Mouse (Mus musculus): ENCODE data around the gene Traf2. TPM values are rescaled to one million over a fixed set of nuclear protein-coding genes. Genes with fewer than 3 reads are reported as not detected.
"Not testable (repeated sequence)": the region's sequence is repeated elsewhere in the genome, so short reads cannot be mapped to it uniquely, and the experiment has no call there.

The Traf2 gene
- polyA plus RNA-seq, 1 experiment from 2014 or later: 18.9 TPM

DNA sequence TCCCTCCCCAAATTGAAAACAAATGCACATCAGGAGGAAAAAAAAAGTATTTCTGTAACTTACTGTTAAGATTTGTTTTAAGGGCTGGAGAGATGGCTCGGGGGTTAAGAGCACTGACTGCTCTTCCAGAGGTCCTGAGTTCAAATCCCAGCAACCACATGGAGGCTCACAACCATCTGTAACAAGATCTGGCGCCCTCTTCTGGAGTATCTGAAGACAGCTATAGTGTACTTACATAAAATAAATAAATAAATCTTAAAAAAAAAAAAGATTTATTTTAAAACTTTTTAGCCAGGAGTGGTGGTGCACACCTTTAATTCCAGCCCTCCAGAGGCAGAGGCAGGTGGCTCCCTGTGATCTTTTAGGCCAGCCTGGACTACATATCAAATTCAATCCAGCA lies 8.7 kb upstream of the Traf2 start:
- not testable (repeated sequence) for H3K27ac ChIP-seq; H3K4me3 ChIP-seq; H3K9me3 ChIP-seq; H3K36me3 ChIP-seq (replicated peaks); H3K27me3 ChIP-seq (replicated peaks); H3K4me2 ChIP-seq; ATAC-seq (replicated peaks); H3K9ac ChIP-seq
- peaks cover 25% of the 10 kb centered on the region for H3K4me1 ChIP-seq
- 48% methylated on average over 2 of the region's 2 CpGs for WGBS

- not testable (repeated sequence) for H3K27ac ChIP-seq; H3K4me2 ChIP-seq; ATAC-seq (replicated peaks); H3K9me3 ChIP-seq; H3K36me3 ChIP-seq (replicated peaks); H3K4me3 ChIP-seq; H3K9ac ChIP-seq; H3K27me3 ChIP-seq (replicated peaks)
- H3K4me1 ChIP-seq: peaks cover 12% of the 10 kb centered on the region
- 88% methylated on average over 4 of the region's 4 CpGs for WGBS
Observed at GRCm38 (mm10) chr2:25553171-25553786, 6.5 kb upstream of the Traf2 start.

DNA sequence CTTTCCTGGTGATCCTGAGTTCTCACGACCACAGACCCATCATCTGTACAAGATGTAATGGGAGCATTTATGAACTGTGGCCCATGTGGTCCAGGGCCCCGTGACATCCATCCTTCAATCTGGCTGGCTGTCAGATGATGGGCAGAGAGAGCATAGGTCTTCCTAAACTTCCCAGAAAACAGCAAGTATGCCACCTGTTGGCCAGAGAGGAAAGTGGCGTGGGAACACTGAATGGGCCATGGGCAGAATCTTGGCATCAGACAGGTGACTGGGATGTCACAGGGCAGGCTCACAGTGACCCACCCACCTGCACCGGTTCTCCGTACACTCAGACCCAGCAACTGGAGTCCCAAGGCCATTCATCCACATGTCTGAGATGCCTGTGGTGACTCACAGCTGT lies 4.4 kb upstream of the Traf2 start:
- 40% methylated on average over 5 of the region's 5 CpGs for WGBS
- H3K4me1 ChIP-seq: peaks cover 5% of the 10 kb centered on the region
- no peaks in the 10 kb centered on the region for H3K36me3 ChIP-seq (replicated peaks)

DNA sequence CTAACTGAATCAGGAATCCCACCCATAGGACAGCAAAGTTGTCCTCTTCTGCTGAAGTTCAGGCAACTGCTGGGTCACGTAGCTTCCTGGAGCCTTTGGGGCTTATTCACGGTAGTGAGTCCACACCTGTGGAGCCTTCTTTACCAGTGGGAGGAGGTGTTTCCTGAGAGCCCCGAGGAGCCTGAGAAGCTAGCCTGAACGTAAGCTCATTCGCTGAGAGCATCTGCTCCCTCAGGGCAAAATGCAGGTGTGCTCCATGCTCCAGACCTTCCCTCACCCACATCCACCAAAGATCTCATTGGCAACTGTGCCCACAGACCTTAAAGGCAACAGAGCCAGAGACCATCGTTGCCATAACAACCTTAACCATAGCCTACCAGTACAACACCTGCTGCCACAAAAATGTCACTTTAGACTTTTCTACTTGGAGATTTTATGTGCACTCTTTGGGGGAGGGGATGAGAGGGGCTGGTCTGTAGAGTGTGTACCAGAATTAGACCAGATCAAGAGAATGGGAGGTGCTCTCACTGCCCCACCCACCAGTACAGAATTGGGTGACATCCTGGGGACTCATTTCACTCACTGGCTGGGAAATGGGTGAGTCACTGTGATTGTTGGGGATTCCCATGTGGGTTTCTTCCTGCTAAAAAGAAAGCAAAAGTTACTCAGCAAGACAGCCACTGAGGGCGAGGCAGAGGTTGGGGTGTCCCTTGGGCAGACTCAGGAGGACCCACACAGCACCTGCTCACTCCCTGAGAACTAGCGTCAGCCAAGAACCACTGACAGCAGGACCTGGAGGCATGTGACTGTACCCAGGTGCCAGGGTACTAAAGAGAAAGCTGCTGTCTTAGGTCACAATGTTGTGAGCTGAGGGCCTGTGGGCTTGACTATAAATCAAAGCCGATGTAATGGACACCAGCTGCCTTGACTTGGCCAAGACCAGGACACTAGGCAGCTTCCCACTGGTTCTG lies 2.6 kb upstream of the Traf2 start:
- Histone ChIP-seq H3K9me3 (no peaks in the 10 kb centered on the region), H3K27ac (no peak overlapping the region), H3K27me3 (replicated peaks) (no peaks in the 10 kb centered on the region), H3K36me3 (replicated peaks) (no peaks in the 10 kb centered on the region), H3K4me2 (no peak overlapping the region), H3K4me3 (no peak overlapping the region), H3K4me1 (peaks cover 11% of the 10 kb centered on the region), H3K9ac (no peak overlapping the region)
- no peak for ATAC-seq (replicated peaks)
- WGBS: 82% methylated on average over 9 of the region's 9 CpGs

More for the DNA sequence above, 4.4 kb upstream of the Traf2 start:
- H3K4me3 ChIP-seq: no peak overlapping the region
- no peak overlapping the region for H3K4me2 ChIP-seq
- H3K9ac ChIP-seq: no peak overlapping the region
- H3K27ac ChIP-seq: no peak overlapping the region
- no peaks in the 10 kb centered on the region for H3K9me3 ChIP-seq
- H3K27me3 ChIP-seq (replicated peaks): no peaks in the 10 kb centered on the region
- no peak for ATAC-seq (replicated peaks)

GRCm38 (mm10) chr2:25545996-25546810 lies 537 bp downstream of the Traf2 start:
- ATAC-seq (replicated peaks): peak; percentile 72
- 0 out of 2 replicates have a peak overlapping the region, but pooled peaks have one; percentile 59 for H3K27ac ChIP-seq
- peak overlapping the region; percentile 49 for H3K9ac ChIP-seq
- WGBS: 7% methylated on average over 43 of the region's 43 CpGs
- peak overlapping the region; percentile 67 for H3K4me3 ChIP-seq
- H3K4me1 ChIP-seq: peaks cover 11% of the 10 kb centered on the region
- H3K36me3 ChIP-seq (replicated peaks): no peaks in the 10 kb centered on the region
- no peaks in the 10 kb centered on the region for H3K27me3 ChIP-seq (replicated peaks)
- H3K9me3 ChIP-seq: no peaks in the 10 kb centered on the region
- peak overlapping the region; percentile 70 for H3K4me2 ChIP-seq

- no peaks in the 10 kb centered on the region for H3K9me3 ChIP-seq
- H3K4me1 ChIP-seq: peaks cover 7% of the 10 kb centered on the region
- no peak overlapping the region for H3K9ac ChIP-seq
- 0 out of 2 replicates have a peak, but pooled peaks cover 3% of the 10 kb centered on the region for H3K36me3 ChIP-seq (replicated peaks)
- no peak overlapping the region for H3K4me3 ChIP-seq
- no peaks in the 10 kb centered on the region for H3K27me3 ChIP-seq (replicated peaks)
- no peak overlapping the region for H3K27ac ChIP-seq
- ATAC-seq (replicated peaks): no peak
- no peak overlapping the region for H3K4me2 ChIP-seq
- WGBS: 93% methylated on average over 10 of the region's 10 CpGs
Observed at GRCm38 (mm10) chr2:25541644-25542367, 4.9 kb downstream of the Traf2 start.

DNA sequence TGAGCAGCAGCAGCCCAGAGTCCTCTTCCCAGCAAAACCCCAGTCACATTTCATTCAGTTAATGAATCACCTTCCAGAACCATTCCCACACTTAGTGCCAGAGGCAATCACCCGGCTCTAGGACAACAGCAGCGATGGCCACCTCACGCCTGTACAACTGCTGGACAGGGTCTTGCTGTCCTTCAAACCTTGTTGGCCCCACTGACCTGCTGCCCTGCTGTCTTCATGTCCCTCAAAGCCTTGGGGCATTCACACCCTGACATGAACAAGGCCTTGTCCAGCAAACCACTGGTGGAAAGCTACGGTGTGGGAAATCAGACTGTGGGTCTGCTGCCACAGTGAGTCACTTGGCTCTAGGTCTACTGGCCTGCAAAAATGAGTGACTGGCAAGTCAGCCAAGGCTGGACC lies 6.2 kb downstream of the Traf2 start:
- Histone ChIP-seq H3K4me1 (no peaks in the 10 kb centered on the region), H3K4me2 (no peak overlapping the region), H3K27me3 (replicated peaks) (no peaks in the 10 kb centered on the region), H3K27ac (no peak overlapping the region), H3K36me3 (replicated peaks) (0 out of 2 replicates have a peak, but pooled peaks cover 3% of the 10 kb centered on the region), H3K4me3 (no peak overlapping the region), H3K9ac (no peak overlapping the region), H3K9me3 (no peaks in the 10 kb centered on the region)
- WGBS: 100% methylated on average over 4 of the region's 4 CpGs
- no peak for ATAC-seq (replicated peaks)

DNA sequence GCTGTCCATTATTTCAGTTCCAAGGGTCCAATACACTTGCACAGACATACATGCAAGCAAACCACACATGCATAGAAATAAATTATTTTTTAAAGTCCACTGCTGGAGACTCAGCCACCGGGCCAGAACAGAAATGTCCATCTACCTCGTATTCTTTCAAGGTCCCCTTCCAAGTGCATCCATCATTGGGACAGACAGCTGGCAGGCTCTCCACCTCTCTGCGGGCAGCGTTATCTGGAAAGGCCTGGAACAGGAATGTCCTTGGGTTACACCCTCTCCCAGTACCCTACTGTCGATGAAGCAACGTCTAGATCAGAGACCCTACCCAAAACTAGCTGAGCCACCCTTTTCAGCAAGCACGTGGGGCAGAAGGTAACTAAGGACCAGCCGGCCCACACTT lies 10.2 kb downstream of the Traf2 start:
- H3K27me3 ChIP-seq (replicated peaks): no peaks in the 10 kb centered on the region
- no peaks in the 10 kb centered on the region for H3K4me1 ChIP-seq
- H3K9ac ChIP-seq: no peak overlapping the region
- H3K27ac ChIP-seq: no peak overlapping the region
- H3K36me3 ChIP-seq (replicated peaks): 0 out of 2 replicates have a peak, but pooled peaks cover 3% of the 10 kb centered on the region
- 94% methylated on average over 8 of the region's 8 CpGs for WGBS
- no peak overlapping the region for H3K4me2 ChIP-seq
- no peaks in the 10 kb centered on the region for H3K9me3 ChIP-seq
- ATAC-seq (replicated peaks): no peak
- no peak overlapping the region for H3K4me3 ChIP-seq

GRCm38 (mm10) chr2:25534866-25535182 lies 11.9 kb downstream of the Traf2 start:
- Histone ChIP-seq H3K9me3 (no peaks in the 10 kb centered on the region), H3K27me3 (replicated peaks) (no peaks in the 10 kb centered on the region), H3K4me1 (no peaks in the 10 kb centered on the region), H3K27ac (no peak overlapping the region), H3K9ac (no peak overlapping the region), H3K4me3 (no peak overlapping the region), H3K4me2 (no peak overlapping the region), H3K36me3 (replicated peaks) (peaks cover 3% of the 10 kb centered on the region; the same call in 1 of the 2 replicates)
- 98% methylated on average over 2 of the region's 2 CpGs for WGBS
- ATAC-seq (replicated peaks): no peak

DNA sequence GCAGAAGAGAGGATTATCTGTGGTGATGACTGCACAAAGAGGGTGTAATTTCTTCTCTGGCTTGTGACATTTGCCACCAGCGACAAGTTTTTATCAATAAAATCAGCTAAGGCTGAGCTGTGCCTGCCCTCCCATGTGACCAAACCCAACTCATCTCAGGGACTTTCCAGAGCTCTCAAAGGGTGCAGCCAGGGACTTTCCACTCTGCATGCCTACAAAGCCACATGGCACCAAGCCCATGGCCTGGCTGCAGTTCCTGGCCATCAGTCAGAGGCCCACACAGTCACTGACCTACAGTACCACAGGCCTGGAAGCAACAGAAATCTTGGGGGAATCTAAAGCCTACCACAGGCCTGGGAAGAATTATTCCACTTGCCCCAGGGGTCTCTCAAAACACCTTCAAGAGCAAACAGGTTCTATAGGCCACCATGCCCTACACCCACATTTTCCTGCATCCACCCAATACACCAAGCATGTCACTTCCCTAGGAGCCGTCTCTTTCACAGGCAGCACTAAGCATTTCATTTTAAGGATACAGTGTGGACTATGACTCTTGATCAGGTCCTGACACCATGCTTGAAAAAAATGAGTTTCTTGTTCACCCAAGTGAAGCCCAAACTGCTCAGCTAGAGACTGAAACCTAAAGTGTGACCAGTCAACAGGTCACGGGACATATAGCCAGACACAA lies 12.4 kb downstream of the Traf2 start:
- H3K9ac ChIP-seq: no peak overlapping the region
- no peaks in the 10 kb centered on the region for H3K27me3 ChIP-seq (replicated peaks)
- no peak overlapping the region for H3K27ac ChIP-seq
- no peaks in the 10 kb centered on the region for H3K9me3 ChIP-seq
- no peak overlapping the region for H3K4me2 ChIP-seq
- no peaks in the 10 kb centered on the region for H3K4me1 ChIP-seq
- no peak overlapping the region for H3K4me3 ChIP-seq
- peaks cover 3% of the 10 kb centered on the region; the same call in 1 of the 2 replicates for H3K36me3 ChIP-seq (replicated peaks)
- no peak for ATAC-seq (replicated peaks)
- 87% methylated on average over 3 of the region's 3 CpGs for WGBS

- ATAC-seq (replicated peaks): no peak
- WGBS: 98% methylated on average over 2 of the region's 2 CpGs
- Histone ChIP-seq H3K4me2 (no peak overlapping the region), H3K27ac (no peak overlapping the region), H3K27me3 (replicated peaks) (no peaks in the 10 kb centered on the region), H3K4me3 (no peak overlapping the region), H3K9ac (no peak overlapping the region), H3K4me1 (no peaks in the 10 kb centered on the region), H3K36me3 (replicated peaks) (peaks cover 3% of the 10 kb centered on the region; the same call in 1 of the 2 replicates), H3K9me3 (no peaks in the 10 kb centered on the region)
Observed at GRCm38 (mm10) chr2:25533707-25534106, 13.0 kb downstream of the Traf2 start.

Measured in midbrain, embryonic 15.5 days (tissue).